Mouse (Mus musculus) CH12.LX (cell line): ENCODE results near the gene Mpo. TPM values are rescaled to one million over a fixed set of nuclear protein-coding genes. Genes with fewer than 3 reads are reported as not detected.

Source experiments
- DNase-seq: peaks from one replicate; pipeline ENCODE4 v3.0.0-alpha.2; 2013; ENCODE audit errors: extremely low read depth
- H3K27ac ChIP-seq: 2 replicates; pipeline ENCODE4 v1.5.1; 2012; ENCODE audit warnings: low read depth, mild to moderate bottlenecking, control low read depth, moderate library complexity; ENCODE audit not compliant: insufficient read depth
- H3K27me3 ChIP-seq: replicated peaks from 2 replicates; pipeline ENCODE3; 2012; ENCODE audit warnings: inconsistent platforms
- H3K36me3 ChIP-seq, 2 experiments: replicated peaks in 1 of 2; 2 replicates each; pipeline versions ENCODE3 to v1.6.1; 2012; ENCODE audit warnings: inconsistent platforms in 1 of 2, low read length in 1 of 2, mild to moderate bottlenecking in 1 of 2, mixed read lengths in 1 of 2, moderate library complexity in 1 of 2; ENCODE audit not compliant: control insufficient read depth in 1 of 2, insufficient read depth in 1 of 2
- H3K4me1 ChIP-seq, 2 experiments: 2 replicates each; pipeline ENCODE4 v1.6.1; 2012; ENCODE audit warnings: inconsistent platforms in 1 of 2, moderate library complexity in 1 of 2; ENCODE audit not compliant: insufficient read depth in 2 of 2, control insufficient read depth in 1 of 2
- H3K4me2 ChIP-seq: 2 replicates; pipeline ENCODE4 v1.6.1; 2012; ENCODE audit warnings: low read depth, mild to moderate bottlenecking, control low read depth; ENCODE audit not compliant: poor library complexity, insufficient read depth, severe bottlenecking
- H3K4me3 ChIP-seq, 3 experiments: fragments of 150-350 bp in 1 of 3; sonication (generic) in 1 of 3; replicated peaks in 1 of 3; 2 replicates each; pipeline versions ENCODE3 to v1.5.1; 2011 to 2012; ENCODE audit warnings: low read depth in 2 of 3, low read length in 2 of 3, mild to moderate bottlenecking in 2 of 3, moderate library complexity in 2 of 3, control low read depth in 1 of 3, improper control_type of control experiment in 1 of 3, inconsistent platforms in 1 of 3, mixed read lengths in 1 of 3; ENCODE audit not compliant: poor library complexity in 1 of 3
- H3K79me2 ChIP-seq: replicated peaks from 2 replicates; pipeline ENCODE4 v1.6.1; 2012; ENCODE audit warnings: mild to moderate bottlenecking, moderate library complexity; ENCODE audit not compliant: control insufficient read depth, poor library complexity, insufficient read depth, severe bottlenecking; ENCODE audit errors: extremely low read depth
- H3K9ac ChIP-seq: 2 replicates; pipeline ENCODE4 v1.6.1; 2012; ENCODE audit warnings: low read depth, mild to moderate bottlenecking, control low read depth, moderate library complexity; ENCODE audit not compliant: insufficient read depth
- H3K9me3 ChIP-seq: replicated peaks from 2 replicates; pipeline ENCODE3; 2012; ENCODE audit warnings: low read length, inconsistent platforms, mixed read lengths
- BHLHE40 ChIP-seq: IDR thresholded peaks from 2 replicates; pipeline ENCODE4 v1.6.1; 2011; ENCODE audit warnings: mild to moderate bottlenecking, low read depth, low read length, improper control_type of control experiment
- EP300 ChIP-seq: IDR thresholded peaks from 2 replicates; pipeline ENCODE4 v1.6.1; 2011; ENCODE audit warnings: low read length, improper control_type of control experiment
- HCFC1 ChIP-seq: IDR thresholded peaks from 2 replicates; pipeline ENCODE4 v1.6.1; 2012; ENCODE audit warnings: low read depth, mild to moderate bottlenecking, inconsistent platforms, low read length, improper control_type of control experiment
- IRF4 ChIP-seq: IDR thresholded peaks from 2 replicates; pipeline ENCODE4 v1.6.1; 2014; ENCODE audit warnings: low read depth, mild to moderate bottlenecking, inconsistent platforms, low read length, improper control_type of control experiment
- MAX ChIP-seq: IDR thresholded peaks from 2 replicates; pipeline ENCODE4 v1.6.1; 2011; ENCODE audit warnings: low read length, improper control_type of control experiment
- MXI1 ChIP-seq: IDR thresholded peaks from 2 replicates; pipeline ENCODE4 v1.6.1; 2011; ENCODE audit warnings: mild to moderate bottlenecking, low read depth, low read length, improper control_type of control experiment
- MYC ChIP-seq: IDR thresholded peaks from 2 replicates; pipeline ENCODE4 v1.6.1; 2011; ENCODE audit warnings: low read depth, mild to moderate bottlenecking, improper control_type of control experiment, low read length
- POLR2A ChIP-seq: IDR thresholded peaks from 2 replicates; pipeline ENCODE4 v1.6.1; 2011; ENCODE audit warnings: low read depth, mild to moderate bottlenecking, improper control_type of control experiment, low read length
- POLR2AphosphoS2 ChIP-seq: IDR thresholded peaks from 2 replicates; pipeline ENCODE4 v1.6.1; 2011; ENCODE audit warnings: low read depth, low read length, improper control_type of control experiment
- RAD21 ChIP-seq: IDR thresholded peaks from 2 replicates; pipeline ENCODE4 v1.6.1; 2011; ENCODE audit warnings: low read depth, mild to moderate bottlenecking, low read length, improper control_type of control experiment, moderate library complexity
- RCOR1 ChIP-seq: conservative IDR thresholded peaks from 2 replicates; pipeline ENCODE4 v1.6.1; 2012; ENCODE audit warnings: low read depth, mild to moderate bottlenecking, inconsistent platforms, low read length, improper control_type of control experiment
- TBP ChIP-seq: conservative IDR thresholded peaks from 2 replicates; pipeline ENCODE4 v1.6.1; 2011; ENCODE audit warnings: low read depth, low read length, improper control_type of control experiment
- UBTF ChIP-seq: IDR thresholded peaks from 2 replicates; pipeline ENCODE4 v1.6.1; 2012; ENCODE audit warnings: low read depth, mild to moderate bottlenecking, inconsistent platforms, low read length, improper control_type of control experiment, moderate library complexity
- ZC3H11A ChIP-seq: IDR thresholded peaks from 2 replicates; pipeline ENCODE4 v1.6.1; 2012; ENCODE audit warnings: low read depth, mild to moderate bottlenecking, inconsistent platforms, low read length, improper control_type of control experiment
- ZNF384 ChIP-seq: IDR thresholded peaks from 2 replicates; pipeline ENCODE4 v1.6.1; 2012; ENCODE audit warnings: low read depth, low read length, improper control_type of control experiment, inconsistent platforms
- dilution Hi-C: fragments of 300-500 bp; cut with MboI; formaldehyde crosslinking; loops from 2 replicates; pipeline ENCODE4 v1.14.3; 2020; ENCODE audit warnings: low sequenced_read_pairs; ENCODE audit not compliant: extremely low pct_unique_long_range_greater_than_20kb, extremely low pct_ligation_motif_present
- in situ Hi-C: fragments of 300-500 bp; cut with MboI; formaldehyde crosslinking; loops from 3 replicates; pipeline ENCODE4 v1.14.3; 2019; ENCODE audit warnings: low sequenced_read_pairs, low pct_ligation_motif_present, low pct_unique_long_range_greater_than_20kb, mixed read lengths
- polyA plus RNA-seq: library from polyadenylated mRNA; unstranded; fragments of >175 nt; gene quantifications from 2 replicates; pipeline ENCODE4 v1.2.1, GENCODE M21; 2012; ENCODE audit warnings: low read depth; ENCODE audit not compliant: insufficient read length
- total RNA-seq, 2 experiments: library from RNA; depleted of rRNA; stranded (reverse); fragments of 300-350 nt in 1 of 2; fragments of >200 nt in 1 of 2; gene quantifications; 2 replicates each; pipeline ENCODE4 v1.2.3; 2012 to 2014

Mpo gene
- total and polyA plus RNA-seq, 3 experiments: not detected

DNA sequence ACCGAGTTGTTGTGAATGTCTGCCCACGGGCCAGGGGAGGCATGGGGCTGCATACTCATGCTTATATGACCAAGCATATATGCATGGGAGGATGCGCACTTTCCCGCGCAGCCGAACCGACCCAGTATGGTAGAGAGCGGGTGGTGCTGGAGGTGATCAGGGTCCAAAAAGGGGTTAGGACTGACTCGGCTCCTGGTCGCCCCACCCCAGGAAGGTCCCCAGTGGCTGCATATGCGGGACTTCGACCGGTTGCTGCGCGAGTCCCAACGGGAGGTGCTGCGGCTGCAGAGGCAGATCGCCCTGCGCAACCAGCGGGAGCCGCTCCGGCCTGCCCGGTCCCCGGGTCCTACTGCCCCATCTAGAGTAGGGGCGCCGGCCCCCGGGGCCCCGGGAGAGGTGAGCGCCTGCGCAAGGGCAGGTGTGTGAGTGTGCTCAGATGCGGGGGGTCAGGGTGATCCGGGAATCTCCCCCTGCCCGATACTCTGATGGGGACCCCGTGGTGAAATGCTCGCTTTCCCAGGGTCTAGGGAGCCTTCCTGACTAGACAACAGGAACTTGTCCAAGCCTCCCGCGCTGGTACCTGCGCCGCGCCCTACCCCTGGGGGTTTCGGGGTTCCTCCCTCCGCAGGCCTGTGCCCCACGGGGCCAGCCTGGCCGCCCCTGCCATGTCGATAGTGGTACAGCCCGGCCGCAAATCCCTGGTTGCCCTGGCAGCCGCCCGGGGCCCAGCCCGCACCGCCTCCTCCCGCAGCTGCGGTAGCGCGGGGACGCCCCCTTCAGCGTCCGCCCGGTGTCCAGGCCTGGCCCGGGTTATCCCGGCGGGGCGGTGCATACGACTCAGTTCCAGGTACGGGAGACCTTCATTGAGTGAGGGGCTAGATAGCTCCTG is 29.1 kb upstream of the Mpo start:
- in situ Hi-C loops (no loop called here), dilution Hi-C loops (no loop called here)
- H3K27ac ChIP-seq: no peak overlapping the region
- H3K4me2 ChIP-seq: no peak overlapping the region
- H3K9ac ChIP-seq: no peak overlapping the region
- peaks cover 9 to 33% of the 10 kb centered on the region in 2 experiments; a peak in 3 of 4 replicates for H3K4me1 ChIP-seq
- no peaks in the 10 kb centered on the region for H3K79me2 ChIP-seq
- H3K27me3 ChIP-seq: no peaks in the 10 kb centered on the region
- no peak overlapping the region for H3K4me3 ChIP-seq
- TF ChIP-seq ZC3H11A: no peak
- no peak for TF ChIP-seq BHLHE40
- TF ChIP-seq MYC: no peak
- no peak for TF ChIP-seq UBTF
- TF ChIP-seq RAD21: no peak
- no peak for TF ChIP-seq POLR2AphosphoS2
- TF ChIP-seq RCOR1: no peak
- no peak for TF ChIP-seq MAX
- no peak for TF ChIP-seq POLR2A
- TF ChIP-seq MXI1: no peak
- no peak for TF ChIP-seq IRF4
- peaks cover 33 to 72% of the 10 kb centered on the region in 2 experiments for H3K36me3 ChIP-seq
- DNase-seq: no peak
- H3K9me3 ChIP-seq: peaks cover 7% of the 10 kb centered on the region

GRCm38 (mm10) chr11:87768745-87769144 is 24.6 kb upstream of the Mpo start:
- Histone ChIP-seq H3K36me3 (peaks cover 67 to 98% of the 10 kb centered on the region in 2 experiments), H3K79me2 (no peaks in the 10 kb centered on the region), H3K4me1 (peaks cover 0 to 13% of the 10 kb centered on the region in 2 experiments; a peak in 2 of 4 replicates), H3K27me3 (no peaks in the 10 kb centered on the region), H3K4me2 (no peak overlapping the region), H3K4me3 (no peak overlapping the region), H3K9ac (no peak overlapping the region), H3K9me3 (peaks cover 2% of the 10 kb centered on the region), H3K27ac (no peak overlapping the region)
- in situ Hi-C loops: no loop called here
- no peak for TF ChIP-seq EP300
- TF ChIP-seq BHLHE40: no peak
- no peak for TF ChIP-seq UBTF
- TF ChIP-seq HCFC1: no peak
- no peak for TF ChIP-seq TBP
- TF ChIP-seq POLR2AphosphoS2: no peak
- TF ChIP-seq ZNF384: no peak
- no peak for TF ChIP-seq RAD21
- no peak for DNase-seq
- dilution Hi-C loops: no loop called here
